Mouse (Mus musculus): ENCODE measurements at regions not wholly inside any gene's neighbourhood (a gene's known extent, or its start where the extent isn't known, plus 50 kb on each side); places are given as distances from the start of the nearest gene placed in this dataset.
"Not testable (repeated sequence)": the region's sequence is repeated elsewhere in the genome, so short reads cannot be mapped to it uniquely, and the experiment has no call there.

- no peak for DNase-seq (ENCODE audit: low spot score in 2 of 2)
Measured at GRCm38 (mm10) chr3:78573299-78573698, 713.0 kb downstream of the Rapgef2 start.

- not testable (repeated sequence) for DNase-seq (ENCODE audit: low spot score in 2 of 2)
Measured at GRCm38 (mm10) chr3:78564926-78565325, 721.4 kb downstream of the Rapgef2 start.

All from frontal cortex, postnatal 14 days (tissue).